Mouse (Mus musculus) cerebellum, adult 11-12 months (tissue): Measurements from ENCODE around the gene Magi1.

Experiments used
- DNase-seq: peaks from one replicate; pipeline ENCODE4 v3.0.0; 2022

The Magi1 gene

GRCm38 (mm10) chr6:93870023-93870422 lies 413.7 kb downstream of the Magi1 start:
- DNase-seq = no peak

- no peak for DNase-seq
These were observed 421.5 kb downstream of the Magi1 start for GRCm38 (mm10) chr6:93862263-93862662.

GRCm38 (mm10) chr6:93856783-93857182 lies 426.9 kb downstream of the Magi1 start:
- DNase-seq = no peak

GRCm38 (mm10) chr6:93855806-93856641 lies 427.7 kb downstream of the Magi1 start:
- peak; percentile 36 for DNase-seq

DNA sequence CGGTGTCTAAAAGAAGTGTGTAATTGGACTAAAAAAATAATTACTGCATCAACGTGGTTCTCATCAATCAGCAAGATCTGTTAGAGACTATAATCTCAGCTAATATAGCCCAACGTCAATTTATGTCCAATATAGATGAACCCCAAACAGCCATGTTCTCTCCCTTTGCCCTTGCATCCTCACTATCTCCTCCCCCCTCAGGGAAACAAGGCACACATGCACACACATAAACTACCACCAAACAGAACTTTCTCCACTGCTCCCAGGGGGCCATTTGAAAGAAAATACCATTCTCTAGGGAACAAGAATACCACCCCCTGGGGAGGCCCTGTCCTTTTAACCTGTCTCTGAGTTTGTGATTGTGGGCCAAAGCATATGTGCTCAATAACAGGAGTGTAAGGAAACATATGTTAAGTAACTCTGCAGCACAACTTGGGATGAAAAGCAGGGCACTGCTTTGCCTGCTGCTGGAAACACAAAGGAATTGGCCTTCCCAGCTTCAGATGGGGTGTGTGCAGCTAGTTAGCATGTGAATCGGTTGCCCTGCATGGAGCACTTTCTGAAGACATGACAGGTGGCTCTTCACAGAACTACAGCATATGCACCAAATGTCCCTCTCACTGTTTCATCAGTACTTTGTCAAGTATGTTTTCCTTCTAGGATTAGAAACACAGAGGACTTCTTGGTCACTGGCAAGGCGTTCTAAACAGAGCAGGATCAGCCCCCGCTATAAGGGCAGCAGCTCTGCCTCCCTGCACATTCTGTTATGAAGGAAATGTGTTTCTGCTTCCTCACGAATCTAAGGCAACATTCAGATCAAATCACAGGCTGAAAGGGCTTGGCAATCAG lies 434.6 kb downstream of the Magi1 start:
- no peak for DNase-seq

- no peak for DNase-seq
These were observed 438.2 kb downstream of the Magi1 start for GRCm38 (mm10) chr6:93845498-93845897.

DNA sequence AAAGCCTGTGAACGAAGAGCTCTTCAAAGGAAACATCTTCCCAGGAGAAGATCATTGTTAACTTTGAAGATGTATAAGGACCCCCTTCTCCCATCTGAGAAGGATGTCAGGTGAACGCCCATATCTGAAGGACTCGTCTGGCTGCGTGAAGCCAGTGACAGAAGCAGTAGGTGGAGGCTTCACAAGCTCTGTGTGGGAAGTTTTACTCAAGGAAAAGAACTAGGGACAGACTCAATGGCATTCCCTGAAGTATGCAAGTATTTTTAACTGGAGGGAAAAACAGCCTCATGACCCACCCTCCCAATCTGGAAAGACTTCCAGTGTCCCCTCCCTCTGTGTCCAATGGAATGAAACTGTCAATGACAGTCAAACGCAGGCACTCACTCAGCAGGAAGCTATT lies 438.6 kb downstream of the Magi1 start:
- DNase-seq = no peak

DNA sequence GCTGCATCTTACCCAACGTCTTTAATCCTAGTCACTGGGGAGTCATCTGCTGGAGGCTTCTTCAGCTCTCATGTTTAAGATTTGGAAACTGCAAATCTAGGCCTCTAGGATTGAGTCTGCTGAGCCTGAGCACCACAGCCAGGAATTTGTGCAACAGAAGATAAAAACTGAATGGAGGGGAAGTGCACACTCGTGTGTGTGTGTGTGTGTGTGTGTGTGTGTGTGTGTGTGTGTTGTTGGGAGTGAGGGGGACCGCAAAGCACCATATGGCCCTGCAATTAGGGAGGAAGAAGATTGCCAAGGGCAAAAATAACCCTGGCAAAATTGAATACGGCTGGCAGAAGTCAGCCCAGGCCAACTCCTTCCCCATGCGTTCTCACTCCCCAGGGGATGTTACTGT lies 439.1 kb downstream of the Magi1 start:
- DNase-seq = peak; percentile 73

DNA sequence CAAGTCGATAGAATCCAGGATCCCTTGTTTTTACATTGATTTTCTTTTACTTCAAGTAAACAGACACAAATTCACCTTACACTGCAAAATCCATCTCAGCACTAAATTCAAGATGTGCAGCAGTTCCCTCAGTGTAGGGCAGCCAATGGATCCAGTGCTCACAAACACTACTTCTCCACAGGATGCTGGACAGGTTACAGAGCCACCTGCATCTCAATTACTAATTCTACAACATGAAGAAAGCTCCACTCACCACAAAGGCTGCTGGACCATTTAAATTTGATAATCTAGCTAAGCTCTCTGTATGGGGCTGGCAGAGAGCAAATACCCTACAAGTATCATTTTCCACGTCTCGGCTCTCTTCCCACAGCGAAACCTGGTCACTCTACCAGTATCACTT lies 445.3 kb downstream of the Magi1 start:
- DNase-seq = peak; percentile 24

GRCm38 (mm10) chr6:93836585-93836984 lies 447.1 kb downstream of the Magi1 start:
- no peak for DNase-seq

DNA sequence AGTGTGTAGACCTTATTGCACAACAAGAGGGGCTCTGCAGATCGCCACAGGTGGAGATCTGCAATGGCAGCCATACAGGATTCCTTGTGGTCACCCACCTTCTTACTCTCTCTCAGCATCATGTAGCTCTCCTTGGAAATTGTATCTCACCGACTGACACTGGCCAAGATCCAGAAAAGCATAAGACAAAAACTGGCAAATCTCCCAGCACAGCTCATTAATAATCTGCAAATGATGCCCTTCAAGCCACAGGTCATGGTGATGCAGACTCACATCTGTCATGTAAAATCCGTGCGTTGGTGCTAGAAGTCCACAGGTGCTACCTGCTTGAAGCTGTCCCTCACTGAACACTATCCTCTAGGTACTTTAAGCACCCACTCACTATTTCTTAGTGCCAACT lies 448.5 kb downstream of the Magi1 start:
- no peak for DNase-seq

GRCm38 (mm10) chr6:93828262-93828661 lies 455.5 kb downstream of the Magi1 start:
- DNase-seq = no peak

GRCm38 (mm10) chr6:93826875-93827274 lies 456.8 kb downstream of the Magi1 start:
- no peak for DNase-seq

DNA sequence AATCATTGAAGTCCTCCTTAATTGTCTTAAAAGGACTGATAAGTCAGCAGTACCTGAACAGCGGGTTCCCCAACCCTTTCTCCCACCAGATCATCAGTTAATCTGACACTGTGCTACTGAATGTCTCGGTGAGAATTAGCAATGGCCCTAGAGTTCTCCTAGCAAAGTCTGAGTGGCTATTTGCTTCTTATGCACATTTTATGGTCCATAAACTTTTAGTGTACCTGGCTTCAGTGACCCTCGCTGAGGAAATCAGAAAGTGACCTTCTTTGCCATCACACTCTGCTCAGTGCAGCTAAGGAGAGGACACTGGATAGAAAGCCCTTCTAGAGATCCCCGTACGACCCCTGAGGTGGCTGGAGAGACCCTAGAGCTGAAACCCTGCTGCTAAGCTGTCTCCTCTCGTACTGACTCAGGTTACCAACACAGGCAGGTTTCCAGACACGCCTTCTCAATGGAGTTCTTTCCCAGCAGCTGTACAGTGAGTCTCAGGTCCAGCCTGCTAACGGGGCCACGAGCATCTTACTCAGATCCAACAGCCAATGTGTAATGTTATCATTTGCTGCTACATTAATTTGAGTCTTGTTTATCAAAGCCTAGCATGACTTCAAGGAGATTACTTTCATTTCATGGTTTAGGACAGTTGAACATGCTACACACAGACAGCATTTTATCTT lies 461.4 kb downstream of the Magi1 start:
- no peak for DNase-seq

- no peak for DNase-seq
These were observed 462.2 kb downstream of the Magi1 start for GRCm38 (mm10) chr6:93821512-93821911.

GRCm38 (mm10) chr6:93819888-93820287 lies 463.8 kb downstream of the Magi1 start:
- DNase-seq = peak; percentile 98

DNA sequence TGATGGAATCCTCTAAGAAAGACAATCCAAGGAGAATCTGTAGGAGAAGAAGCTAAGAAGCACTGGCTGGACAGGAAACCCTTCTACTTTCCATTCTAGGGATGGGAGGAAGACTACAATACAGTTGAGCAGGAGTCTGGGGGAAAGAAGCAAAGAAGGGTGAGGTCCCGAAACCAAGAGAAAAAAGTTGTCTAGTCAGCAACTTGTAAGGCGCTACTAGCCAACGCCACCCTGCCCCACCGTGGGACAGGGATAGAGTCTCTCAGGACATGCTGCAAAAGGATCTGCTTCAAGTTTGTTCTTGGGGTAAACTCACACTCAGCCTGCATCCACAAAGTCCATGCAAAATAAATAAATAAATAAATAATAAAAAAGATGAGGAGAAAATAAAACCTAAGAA lies 464.4 kb downstream of the Magi1 start:
- DNase-seq = peak; percentile 42

DNA sequence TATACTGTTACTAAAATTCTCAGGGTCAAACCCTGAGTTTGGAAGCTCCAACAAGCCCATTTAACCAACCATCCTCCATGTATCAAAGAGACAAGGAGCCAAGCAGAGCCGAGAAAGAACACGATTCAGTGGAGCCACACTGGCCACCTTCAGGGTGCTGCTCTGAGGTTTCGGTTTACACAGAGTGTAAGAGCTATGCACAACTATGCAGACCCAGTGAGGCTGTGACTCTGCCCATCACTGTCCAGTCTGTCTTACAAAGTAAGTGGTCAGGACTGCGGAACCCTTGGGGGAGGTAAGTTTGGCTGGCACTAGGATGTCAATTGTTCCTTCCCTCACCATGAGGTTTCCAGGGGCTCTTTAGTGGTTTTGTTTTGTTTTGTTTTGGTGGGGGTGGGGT lies 465.2 kb downstream of the Magi1 start:
- no peak for DNase-seq

- DNase-seq = peak; percentile 64
These were observed 478.2 kb downstream of the Magi1 start for GRCm38 (mm10) chr6:93805407-93805936.

GRCm38 (mm10) chr6:93802390-93802789 lies 481.3 kb downstream of the Magi1 start:
- DNase-seq = no peak

DNA sequence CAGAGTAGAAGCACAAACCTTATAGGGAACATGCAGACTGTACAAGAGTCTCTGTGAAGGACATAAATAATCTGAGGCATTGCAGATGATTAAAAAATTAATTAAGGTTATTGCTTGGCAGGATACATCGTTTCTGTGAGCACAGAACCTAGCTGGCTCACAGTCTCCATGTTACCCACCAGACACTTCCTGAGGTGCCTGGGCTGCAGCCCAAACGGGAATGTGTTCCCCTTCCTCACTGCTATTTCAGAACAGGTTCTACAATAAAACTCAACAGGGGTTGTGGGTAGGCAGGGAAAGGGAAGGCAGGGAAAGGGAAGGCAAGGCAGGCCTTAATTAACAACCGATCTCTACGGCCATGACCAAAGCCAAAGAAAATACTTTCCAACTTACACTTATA lies 483.3 kb downstream of the Magi1 start:
- no peak for DNase-seq

- no peak for DNase-seq
These were observed 491.2 kb downstream of the Magi1 start for GRCm38 (mm10) chr6:93792309-93793215.
